Mouse (Mus musculus): ENCODE measurements around the gene Slc1a2.
A peak's percentile ranks its signal among the peaks of the same experiment; 100 is the strongest.

Slc1a2 gene

DNA sequence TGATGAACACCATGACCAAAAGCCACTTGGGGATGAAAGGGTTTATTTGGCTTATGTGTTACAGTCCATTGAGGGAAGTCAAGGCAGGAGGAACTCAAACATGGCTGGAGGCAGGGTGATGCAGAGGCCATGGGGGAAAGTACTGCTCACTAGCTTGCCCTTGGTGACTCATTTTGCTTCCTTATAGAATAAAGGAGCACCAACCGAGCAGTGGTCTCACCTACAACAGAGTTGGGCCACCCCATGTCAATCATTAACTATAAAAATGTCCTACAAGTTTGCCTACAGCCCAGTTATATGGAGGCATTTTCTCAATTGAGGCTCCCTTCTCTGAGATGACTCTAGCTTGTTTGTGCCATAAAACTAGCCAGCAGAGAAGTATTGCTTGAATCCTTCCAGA, 169.4 kb downstream of the Slc1a2 start:
- peak; percentile 61 for DNase-seq

DNA sequence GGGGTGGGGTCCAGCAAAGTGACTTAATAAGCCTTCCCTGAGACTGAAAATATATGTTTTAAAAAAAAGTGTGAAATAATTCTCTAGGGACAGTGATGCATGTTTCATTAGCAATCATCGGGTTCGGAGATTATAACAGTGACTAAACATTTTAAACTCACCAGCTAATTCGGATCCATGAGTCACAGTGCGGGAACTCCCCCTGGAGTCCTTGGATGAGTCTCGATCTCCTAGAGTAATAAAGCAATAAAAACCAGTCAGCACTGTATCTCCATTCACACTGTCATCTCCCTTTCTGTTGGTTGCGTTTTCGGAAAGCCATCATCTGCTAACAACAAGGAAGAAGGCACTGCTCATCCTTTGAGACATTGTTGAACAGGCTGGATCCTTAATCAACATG, 169.9 kb downstream of the Slc1a2 start:
- no peak for DNase-seq

DNA sequence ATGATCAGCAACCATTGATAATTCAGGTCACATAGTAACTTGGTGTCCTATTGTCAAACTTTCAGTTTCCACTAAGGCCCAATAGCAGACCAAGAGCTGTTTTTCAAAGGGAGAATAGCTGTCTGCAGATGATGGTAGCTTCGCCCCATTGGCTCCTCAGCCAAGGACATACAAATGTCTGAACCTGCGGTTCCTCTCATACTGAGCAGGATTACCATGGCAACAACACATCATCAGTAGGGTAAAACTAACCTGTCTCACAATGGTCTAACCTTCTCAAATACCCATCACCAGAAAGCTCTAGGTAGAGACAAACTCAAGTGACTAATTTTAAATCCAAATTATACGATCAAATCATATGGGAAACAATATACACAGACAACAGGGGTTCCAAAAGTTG, 170.7 kb downstream of the Slc1a2 start:
- peak; percentile 89 for DNase-seq

DNA sequence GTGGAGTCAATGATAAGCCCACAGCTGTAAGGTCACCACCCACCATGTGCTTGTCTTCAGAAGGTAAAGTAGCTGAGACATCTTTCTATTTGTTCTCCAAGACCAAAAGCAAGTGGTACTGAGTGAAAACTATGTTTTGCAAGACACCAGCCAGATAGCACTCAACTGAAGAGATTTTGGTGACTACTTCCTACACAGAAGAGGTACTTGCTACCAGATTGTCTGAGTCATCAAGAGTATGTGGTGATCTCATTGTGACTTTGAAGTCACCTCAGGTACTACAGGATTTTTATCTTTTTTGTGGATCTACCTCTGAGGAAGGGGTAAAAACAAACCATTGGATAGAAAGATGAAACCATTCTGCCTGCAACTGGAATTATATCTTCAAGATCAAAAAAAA, 173.1 kb downstream of the Slc1a2 start:
- DNase-seq, result no peak

- DNase-seq, result peak; percentile 64
Measured at GRCm38 (mm10) chr2:102838179-102838578, 179.7 kb downstream of the Slc1a2 start.
